Mouse (Mus musculus) midbrain, embryonic 14.5 days (tissue): ENCODE results near the gene D630036H23Rik. TPM values are rescaled to one million over a fixed set of nuclear protein-coding genes. Genes with fewer than 3 reads are reported as not detected.

Source experiments
- polyA plus RNA-seq: library from polyadenylated mRNA; unstranded; fragments of >200 nt; fragmentation: Nextera tagmentation; extraction: Ambion mirVana; gene quantifications from 2 replicates; pipeline ENCODE4 v1.2.1, GENCODE M21; 2014

Gene D630036H23Rik
- polyA plus RNA-seq, 1 experiment from 2014 or later: 2.6 TPM

Other genes with a start within 250 kb of the D630036H23Rik start
- 73.0 and 74.0 TPM in 2 replicates for gene Ankmy2, start 225.1 kb downstream of the D630036H23Rik start, polyA plus RNA-seq
- 436 and 484 TPM in 2 replicates for gene Bzw2, start 224.1 kb downstream of the D630036H23Rik start, polyA plus RNA-seq
- not detected in 2 replicates for gene Lrrc72, start 128.8 kb downstream of the D630036H23Rik start, polyA plus RNA-seq
- gene Sostdc1, start 68.0 kb downstream of the D630036H23Rik start, polyA plus RNA-seq: 4.8 and 6.6 TPM in 2 replicates
- gene Ispd, start 731 bp downstream of the D630036H23Rik start, polyA plus RNA-seq: 10.7 and 13.1 TPM in 2 replicates